22 mouse cellular contexts compared by ENCODE assay signal in genomic region chr13:100579951-100580350, GRCm38 (mm10). TPM values are rescaled to one million over a fixed set of nuclear protein-coding genes. Genes with fewer than 3 reads are reported as not detected.
DNase-seq lines count a peak whose midpoint lies in the region; ATAC-seq and TF ChIP-seq lines count a peak whose summit lies in the region.
"Had no signal": no experiment of that assay in that cellular context is flagged by ENCODE, and none has a peak within 500 bp of the region (broad histone marks: within the 10 kb centered on the region; RNA-seq: fewer than 3 reads in every experiment).

No protein-coding gene starts in this region.

- H3K4me3 ChIP-seq in kidney, embryonic 16.5 days (ENCODE audit: low read length), result no peak overlapping the region
- no peak overlapping the region for H3K4me3 ChIP-seq in midbrain, postnatal 0 days (ENCODE audit: low read depth, low read length)
- H3K4me3 ChIP-seq in midbrain, embryonic 14.5 days (replicated peaks; ENCODE audit: low read depth, low read length), result no peak overlapping the region
- H3K4me3 ChIP-seq: erythroblast, embryonic 14.5 days; hindbrain, embryonic 12.5 days; limb, embryonic 15.5 days; stomach, embryonic 15.5 days had no signal

- TF ChIP-seq CTCF in midbrain, postnatal 0 days (IDR thresholded peaks at IDR 0.05), result peak; percentile 21; the same call in 1 of the 2 replicates

- no peak overlapping the region for H3K4me2 ChIP-seq in kidney, embryonic 16.5 days (replicated peaks; ENCODE audit: low read depth, low read length)
- H3K4me2 ChIP-seq in midbrain, postnatal 0 days (ENCODE audit: low read depth, low read length, poor library complexity, severe bottlenecking), result no peak overlapping the region
- H3K4me2 ChIP-seq in midbrain, embryonic 14.5 days (ENCODE audit: low read length), result no peak overlapping the region
- H3K4me2 ChIP-seq: hindbrain, embryonic 12.5 days; limb, embryonic 15.5 days; stomach, embryonic 15.5 days had no signal

- ATAC-seq in kidney, embryonic 16.5 days (ENCODE audit: low FRiP score, low TSS enrichment), result no peak
- no peak for ATAC-seq in midbrain, postnatal 0 days (ENCODE audit: low FRiP score)
- ATAC-seq in midbrain, embryonic 14.5 days (ENCODE audit: low FRiP score, low TSS enrichment), result no peak
- ATAC-seq: forebrain, embryonic 14.5 days; midbrain, embryonic 16.5 days had no signal

- H3K27ac ChIP-seq in kidney, embryonic 16.5 days (ENCODE audit: low read length), result no peak overlapping the region
- H3K27ac ChIP-seq in midbrain, postnatal 0 days (ENCODE audit: low read depth, low read length), result no peak overlapping the region
- no peak overlapping the region for H3K27ac ChIP-seq in midbrain, embryonic 14.5 days (replicated peaks; ENCODE audit: low read depth, low read length)
- H3K27ac ChIP-seq: hindbrain, embryonic 12.5 days; limb, embryonic 15.5 days; stomach, embryonic 15.5 days had no signal

- H3K9me3 ChIP-seq in kidney, embryonic 16.5 days (ENCODE audit: low read length), result no peaks in the 10 kb centered on the region
- no peaks in the 10 kb centered on the region for H3K9me3 ChIP-seq in midbrain, postnatal 0 days (ENCODE audit: low read length)
- no peaks in the 10 kb centered on the region for H3K9me3 ChIP-seq in midbrain, embryonic 14.5 days (ENCODE audit: control insufficient read depth, low read length)
- H3K9me3 ChIP-seq: hindbrain, embryonic 12.5 days; limb, embryonic 15.5 days; stomach, embryonic 15.5 days had no signal

- DNase-seq in heart, adult 11 months, result peak; percentile 22
- DNase-seq in heart, postnatal 4 days, result no peak
- DNase-seq in kidney, postnatal 10 days, result peak; percentile 34
- no peak for DNase-seq in midbrain, postnatal 0 days (ENCODE audit: low spot score)
- DNase-seq in midbrain, embryonic 14.5 days, result no peak
- no peak for DNase-seq in spleen, postnatal 4 days (ENCODE audit: low spot score in 2 of 2)
- no peak for DNase-seq in layer of hippocampus, adult 11-12 months (ENCODE audit: low spot score)
- DNase-seq: adrenal gland, adult 2 months; cerebellum, adult 9-10 months; gastrocnemius, postnatal 25 days; heart, postnatal 10 days; lung, postnatal 14 days; right cerebral cortex, postnatal 25 days; thymus, adult 2 months had no signal

- H3K4me1 ChIP-seq in kidney, embryonic 16.5 days (ENCODE audit: insufficient read depth, low read length), result peaks cover 6% of the 10 kb centered on the region; the same call in 1 of the 2 replicates
- no peaks in the 10 kb centered on the region for H3K4me1 ChIP-seq in midbrain, postnatal 0 days (ENCODE audit: insufficient read depth, low read length)
- no peaks in the 10 kb centered on the region for H3K4me1 ChIP-seq in midbrain, embryonic 14.5 days (ENCODE audit: control insufficient read depth, insufficient read depth, low read length)
- H3K4me1 ChIP-seq: limb, embryonic 15.5 days had no signal

- no peaks in the 10 kb centered on the region for H3K27me3 ChIP-seq in kidney, embryonic 16.5 days (ENCODE audit: insufficient read depth, low read length)
- no peaks in the 10 kb centered on the region for H3K27me3 ChIP-seq in midbrain, postnatal 0 days (ENCODE audit: insufficient read depth, low read length)
- H3K27me3 ChIP-seq in midbrain, embryonic 14.5 days (ENCODE audit: control insufficient read depth, insufficient read depth, low read length), result no peaks in the 10 kb centered on the region
- H3K27me3 ChIP-seq: hindbrain, embryonic 12.5 days; limb, embryonic 15.5 days; stomach, embryonic 15.5 days had no signal

- no peaks in the 10 kb centered on the region for H3K36me3 ChIP-seq in kidney, embryonic 16.5 days (ENCODE audit: insufficient read depth, low read length)
- no peaks in the 10 kb centered on the region for H3K36me3 ChIP-seq in midbrain, postnatal 0 days (ENCODE audit: insufficient read depth, low read length)
- no peaks in the 10 kb centered on the region for H3K36me3 ChIP-seq in midbrain, embryonic 14.5 days (ENCODE audit: control insufficient read depth, insufficient read depth, low read length)
- H3K36me3 ChIP-seq: hindbrain, embryonic 12.5 days; limb, embryonic 15.5 days; stomach, embryonic 15.5 days had no signal

- H3K9ac ChIP-seq in kidney, embryonic 16.5 days (replicated peaks; ENCODE audit: low read length), result no peak overlapping the region
- H3K9ac ChIP-seq in midbrain, postnatal 0 days (replicated peaks; ENCODE audit: low read length, poor library complexity, severe bottlenecking), result no peak overlapping the region
- no peak overlapping the region for H3K9ac ChIP-seq in midbrain, embryonic 14.5 days (replicated peaks; ENCODE audit: low read length)
- H3K9ac ChIP-seq: hindbrain, embryonic 12.5 days; limb, embryonic 15.5 days; stomach, embryonic 15.5 days had no signal

RNA-seq across cellular contexts. Expression of gene Ocln, which starts 27.4 kb away (rescaled TPM):
- total RNA-seq in heart, postnatal 4 days (2021), result 1 to 10 TPM; 1.6 TPM
- 34.3 and 34.4 TPM in 2 replicates for polyA plus RNA-seq in kidney, embryonic 16.5 days (2015; fragmentation: Nextera tagmentation; extraction: Ambion mirVana)
- total RNA-seq in midbrain, postnatal 0 days (2014; rRNA removed), result 12.4 and 12.7 TPM in 2 replicates
- 9.0 and 9.7 TPM in 2 replicates for polyA plus RNA-seq in midbrain, postnatal 0 days (2015; fragmentation: Nextera tagmentation; extraction: Ambion mirVana)
- 4.3 and 7.4 TPM in 2 replicates for polyA plus RNA-seq in midbrain, embryonic 14.5 days (2014; fragmentation: Nextera tagmentation; extraction: Ambion mirVana)
- total RNA-seq: megakaryocyte-erythroid progenitor cell, adult 5-6 weeks had no signal
- polyA plus RNA-seq: erythroblast, embryonic 14.5 days had no signal

RNA-seq across cellular contexts. Expression of gene Marveld2, which starts 36.8 kb away (rescaled TPM):
- 1 to 10 TPM; 1.7 to 2.0 TPM for total RNA-seq in heart, postnatal 4 days (2021)
- 18.8 and 20.5 TPM in 2 replicates for polyA plus RNA-seq in kidney, embryonic 16.5 days (2015; fragmentation: Nextera tagmentation; extraction: Ambion mirVana)
- 1.4 and 3.4 TPM in 2 replicates for total RNA-seq in midbrain, postnatal 0 days (2014; rRNA removed)
- polyA plus RNA-seq in midbrain, postnatal 0 days (2015; fragmentation: Nextera tagmentation; extraction: Ambion mirVana), result 2.1 and 2.3 TPM in 2 replicates
- 1.9 and 2.7 TPM in 2 replicates for polyA plus RNA-seq in midbrain, embryonic 14.5 days (2014; fragmentation: Nextera tagmentation; extraction: Ambion mirVana)
- polyA plus RNA-seq: erythroblast, embryonic 14.5 days had no signal

Comparison
In these comparisons a context has a peak if more than half of its experiments do, and no peak if none do; other contexts are left out.
1. DNase-seq: peak in heart, adult 11 months (single experiment) and kidney, postnatal 10 days (single experiment); none in heart, postnatal 4 days (single experiment), midbrain, postnatal 0 days (single experiment), midbrain, embryonic 14.5 days (single experiment), spleen, postnatal 4 days (0 of 2) and layer of hippocampus, adult 11-12 months (single experiment).